Mouse (Mus musculus) forebrain, embryonic 13.5 days (tissue): ENCODE measurements around the gene Oas1f. TPM values are rescaled to one million over a fixed set of nuclear protein-coding genes. Genes with fewer than 3 reads are reported as not detected.
"Not testable (repeated sequence)": the region's sequence is repeated elsewhere in the genome, so short reads cannot be mapped to it uniquely, and the experiment has no call there.

Experiments
- ATAC-seq: fragments of 200-750 bp; cut with Nextera tagmentation; 2 replicates; pipeline ENCODE4 v1.8.0; 2017
- H3K27ac ChIP-seq: fragments of 300-500 bp; sonication (generic); 2 replicates; pipeline ENCODE4 v1.5.1; 2015; ENCODE audit warnings: inconsistent platforms, mild to moderate bottlenecking, moderate library complexity
- H3K27me3 ChIP-seq: fragments of 300-500 bp; sonication (generic); 2 replicates; pipeline ENCODE4 v1.6.1; 2015; ENCODE audit warnings: mild to moderate bottlenecking, inconsistent platforms
- H3K36me3 ChIP-seq: fragments of 300-500 bp; sonication (generic); 2 replicates; pipeline ENCODE4 v1.6.1; 2015; ENCODE audit warnings: mild to moderate bottlenecking, inconsistent platforms; ENCODE audit not compliant: poor library complexity, severe bottlenecking
- H3K4me1 ChIP-seq: fragments of 300-500 bp; sonication (generic); 2 replicates; pipeline ENCODE4 v1.6.1; 2015; ENCODE audit warnings: inconsistent platforms
- H3K4me2 ChIP-seq: fragments of 300-500 bp; sonication (generic); 2 replicates; pipeline ENCODE4 v1.6.1; 2015; ENCODE audit warnings: inconsistent platforms, mild to moderate bottlenecking, moderate library complexity
- H3K4me3 ChIP-seq: fragments of 300-500 bp; sonication (generic); 2 replicates; pipeline ENCODE4 v1.5.1; 2015; ENCODE audit warnings: mild to moderate bottlenecking, inconsistent platforms
- H3K9ac ChIP-seq: fragments of 300-500 bp; sonication (generic); 2 replicates; pipeline ENCODE4 v1.6.1; 2015; ENCODE audit warnings: mild to moderate bottlenecking, inconsistent platforms
- H3K9me3 ChIP-seq: fragments of 300-500 bp; sonication (generic); replicated peaks from 2 replicates; pipeline ENCODE4 v1.6.1; 2016; ENCODE audit warnings: inconsistent platforms
- WGBS: fragments of 180-500 bp; shearing (Covaris S2); methylation state at CpG from one replicate; pipeline ENCODE4 v1.1.7; 2015; 5-methylcytosine and 5-hydroxymethylcytosine counted together
- microRNA-seq: library from miRNA; unstranded; fragments of <30 nt; microRNA quantifications from one replicate; pipeline ENCODE4, GENCODE M21; 2016
- polyA plus RNA-seq: library from polyadenylated mRNA; unstranded; fragments of >200 nt; fragmentation: Nextera tagmentation; extraction: Ambion mirVana; gene quantifications from 2 replicates; pipeline ENCODE4 v1.2.1, GENCODE M21; 2015

Oas1f gene
- polyA plus RNA-seq, 1 experiment from 2014 or later = not detected

DNA sequence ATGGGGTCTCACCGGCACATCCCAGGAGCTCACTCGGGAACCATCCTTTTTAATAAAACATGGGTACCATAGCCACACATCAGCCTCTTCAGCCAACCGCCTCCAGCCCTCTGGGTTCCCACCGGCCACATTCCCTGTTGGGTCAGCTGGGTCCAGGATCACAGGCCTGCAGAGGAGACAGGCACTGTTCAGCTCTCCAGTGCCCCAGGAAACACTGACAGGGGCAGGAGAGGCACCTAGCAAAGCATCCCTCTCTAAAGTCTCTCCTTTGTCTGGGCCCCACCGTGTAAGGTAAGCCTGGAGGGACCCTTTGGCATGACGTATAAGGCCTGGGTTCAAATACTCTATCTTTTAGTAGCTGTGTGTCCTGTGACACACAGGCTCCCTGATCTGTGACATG lies 51.1 kb downstream of the Oas1f start:
- H3K36me3 ChIP-seq = no peaks in the 10 kb centered on the region
- H3K9me3 ChIP-seq = no peaks in the 10 kb centered on the region; the same call in 1 of the 2 replicates
- H3K27ac ChIP-seq = no peak overlapping the region
- H3K9ac ChIP-seq = no peak overlapping the region
- no peak overlapping the region for H3K4me3 ChIP-seq
- no peaks in the 10 kb centered on the region for H3K4me1 ChIP-seq
- H3K27me3 ChIP-seq = no peaks in the 10 kb centered on the region
- 90% methylated on average over 6 of the region's 6 CpGs for WGBS
- ATAC-seq = no peak
- H3K4me2 ChIP-seq = no peak overlapping the region

DNA sequence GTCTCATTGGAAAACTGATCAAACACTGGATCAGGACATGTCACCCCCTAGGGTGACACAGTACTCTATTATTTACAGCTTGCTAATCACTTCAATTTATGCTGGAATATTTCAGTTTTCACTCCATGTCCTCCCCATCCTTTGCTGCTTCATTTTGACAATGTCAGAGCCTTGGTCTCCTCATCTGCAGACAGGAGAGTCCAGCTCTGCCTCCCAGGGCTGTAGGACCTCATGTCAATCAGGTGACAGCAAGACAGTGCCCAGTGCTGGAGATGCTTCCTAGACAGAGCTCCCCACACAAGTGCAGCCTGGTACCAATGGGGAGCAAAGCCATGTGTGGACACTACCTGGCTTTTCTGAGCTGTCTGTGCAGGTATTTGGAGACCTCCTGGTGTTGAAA lies 51.6 kb downstream of the Oas1f start:
- no peaks in the 10 kb centered on the region; the same call in 1 of the 2 replicates for H3K9me3 ChIP-seq
- H3K4me1 ChIP-seq = no peaks in the 10 kb centered on the region
- H3K27me3 ChIP-seq = no peaks in the 10 kb centered on the region
- H3K36me3 ChIP-seq = no peaks in the 10 kb centered on the region
- no peak overlapping the region for H3K27ac ChIP-seq
- no peak overlapping the region for H3K4me3 ChIP-seq
- no peak for ATAC-seq
- H3K9ac ChIP-seq = no peak overlapping the region
- no peak overlapping the region for H3K4me2 ChIP-seq

DNA sequence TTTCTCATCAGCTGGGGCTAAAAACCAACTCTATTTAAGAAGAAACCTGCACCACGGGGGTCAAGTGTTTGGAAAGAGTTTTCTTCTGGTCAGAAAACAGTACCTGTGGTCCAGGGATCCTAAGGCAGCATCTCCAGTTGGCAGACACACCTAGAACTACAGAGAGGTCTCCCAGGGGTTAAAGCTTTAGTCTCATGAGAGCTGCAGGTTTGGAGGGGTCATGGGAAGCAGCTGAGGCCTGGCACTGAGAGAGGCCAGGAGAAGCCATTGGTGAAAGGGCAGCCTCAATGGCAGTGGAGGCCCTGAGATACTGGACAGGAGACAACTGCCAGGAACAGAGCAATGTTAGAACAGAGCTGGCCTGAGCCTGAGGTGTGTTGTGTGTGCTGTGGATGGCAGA lies 53.5 kb downstream of the Oas1f start:
- Histone ChIP-seq H3K27me3 (no peaks in the 10 kb centered on the region), H3K4me1 (no peaks in the 10 kb centered on the region), H3K4me2 (no peak overlapping the region), H3K27ac (no peak overlapping the region), H3K36me3 (no peaks in the 10 kb centered on the region), H3K9ac (no peak overlapping the region), H3K4me3 (no peak overlapping the region), H3K9me3 (no peaks in the 10 kb centered on the region; the same call in 1 of the 2 replicates)
- WGBS = 57% methylated on average over 1 of the region's 1 CpGs
- no peak for ATAC-seq

DNA sequence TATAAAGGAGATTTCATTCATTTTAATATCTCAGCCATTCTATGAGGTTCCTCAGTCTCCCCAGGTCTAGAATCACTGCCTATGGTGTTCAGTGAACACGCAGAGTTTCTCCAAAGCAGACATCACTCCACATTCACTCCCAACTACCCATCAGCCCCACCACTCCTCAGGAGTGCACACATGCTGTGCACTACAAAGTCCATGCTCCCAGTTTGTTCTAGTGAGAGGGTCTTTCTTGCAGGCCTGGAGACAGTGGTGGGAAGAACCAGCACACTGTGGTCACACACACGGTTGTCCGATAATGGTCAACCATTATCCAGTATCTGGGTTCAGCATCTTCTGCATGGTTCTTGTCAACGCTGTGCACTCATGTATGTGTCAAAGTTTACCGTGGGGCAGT lies 54.9 kb downstream of the Oas1f start:
- 94% methylated on average over 5 of the region's 5 CpGs for WGBS
- no peaks in the 10 kb centered on the region for H3K27me3 ChIP-seq
- H3K4me1 ChIP-seq = no peaks in the 10 kb centered on the region
- H3K36me3 ChIP-seq = no peaks in the 10 kb centered on the region
- H3K27ac ChIP-seq = no peak overlapping the region
- ATAC-seq = no peak
- no peaks in the 10 kb centered on the region; the same call in 1 of the 2 replicates for H3K9me3 ChIP-seq
- no peak overlapping the region for H3K9ac ChIP-seq
- no peak overlapping the region for H3K4me2 ChIP-seq
- no peak overlapping the region for H3K4me3 ChIP-seq

DNA sequence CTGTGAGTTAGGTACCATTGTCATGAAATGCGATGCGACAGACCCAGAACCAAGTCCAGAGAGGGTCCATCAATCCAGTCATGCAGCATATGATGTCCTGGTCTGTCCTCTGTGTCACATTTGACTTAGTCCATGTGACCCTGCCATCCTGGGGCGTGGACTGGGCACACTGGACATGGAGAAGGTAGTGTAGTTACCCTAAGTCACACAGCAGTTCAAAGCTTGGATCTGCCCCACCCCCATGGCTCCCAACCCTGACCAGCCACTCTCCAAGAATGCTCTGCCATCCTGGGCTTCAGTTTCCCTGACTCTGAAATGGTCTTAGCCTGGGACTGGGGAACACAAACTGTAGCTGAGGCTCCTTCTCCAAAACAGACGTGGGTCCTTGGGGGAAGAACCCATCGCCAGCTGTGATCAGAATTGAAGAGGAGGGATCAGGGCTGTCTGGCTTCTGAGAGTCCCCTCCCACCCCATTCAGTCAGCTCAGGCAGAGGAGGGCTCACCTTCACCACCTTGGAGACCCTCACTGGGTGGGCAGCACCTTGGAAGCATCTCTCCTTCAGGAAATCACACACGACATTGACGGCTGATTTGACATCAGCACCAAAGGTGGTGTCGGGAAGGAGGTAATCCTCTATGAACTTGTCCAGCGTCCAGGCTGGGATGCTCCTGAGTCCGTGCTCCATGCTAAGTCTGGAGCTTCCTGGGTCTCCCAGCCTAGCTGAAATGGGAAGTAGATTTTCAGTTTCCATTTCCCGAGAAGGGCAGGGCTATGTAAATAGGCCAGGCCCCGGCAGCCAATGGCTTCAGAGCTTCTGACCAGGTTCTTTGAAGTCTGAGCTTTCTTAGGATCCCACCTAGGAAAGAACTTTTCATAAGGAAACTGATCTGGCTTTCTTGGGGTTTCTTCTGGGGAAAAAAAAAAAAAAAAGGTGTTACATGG lies 59.9 kb downstream of the Oas1f start, which contains the start of gene Oas1a:
Oas1a (minus strand) TSS at position 731 of the 943 bp plus-strand sequence.
- ATAC-seq, H3K27ac ChIP-seq: not testable (repeated sequence)
- WGBS = 41% methylated on average over 8 of the region's 12 CpGs

More for the DNA sequence above, 59.9 kb downstream of the Oas1f start, which contains the start of gene Oas1a:
- not testable (repeated sequence) for H3K9ac ChIP-seq, H3K4me3 ChIP-seq, H3K4me2 ChIP-seq, H3K27me3 ChIP-seq, H3K36me3 ChIP-seq, H3K9me3 ChIP-seq, H3K4me1 ChIP-seq

Small RNA genes lying within 50 kb of the gene (microRNA-seq; reads per million reads assigned to microRNA genes)
- gene Gm22907 = not detected

Other genes with a start within 250 kb of the Oas1f start
- 19.0 TPM in 2 replicates for gene Rita1, start 234.8 kb upstream of the Oas1f start, polyA plus RNA-seq
- gene Ddx54, start 234.6 kb upstream of the Oas1f start, polyA plus RNA-seq = 45.3 and 48.0 TPM in 2 replicates
- 0.65 TPM in 1 of 2 replicates, not detected in the other for gene Cfap73, start 213.1 kb upstream of the Oas1f start, polyA plus RNA-seq
- gene Rasal1, start 198.6 kb upstream of the Oas1f start, polyA plus RNA-seq = 0.27 and 0.79 TPM in 2 replicates
- 17.9 and 18.1 TPM in 2 replicates for gene Dtx1, start 135.4 kb upstream of the Oas1f start, polyA plus RNA-seq
- gene Oas2, start 97.5 kb upstream of the Oas1f start, polyA plus RNA-seq = 0.09 TPM in 1 of 2 replicates, not detected in the other
- gene Oas3, start 69.7 kb upstream of the Oas1f start, polyA plus RNA-seq = 0.11 and 0.17 TPM in 2 replicates
- not detected in 2 replicates for gene Oas1e, start 51.8 kb upstream of the Oas1f start, polyA plus RNA-seq
- 0.26 and 0.60 TPM in 2 replicates for gene Oas1c, start 34.9 kb upstream of the Oas1f start, polyA plus RNA-seq
- gene Oas1h, start 14.1 kb downstream of the Oas1f start, polyA plus RNA-seq = not detected in 2 replicates
- 0.12 TPM in 1 of 2 replicates, not detected in the other for gene Oas1g, start 40.2 kb downstream of the Oas1f start, polyA plus RNA-seq
- 0.26 and 0.53 TPM in 2 replicates for gene Oas1a, start 60.2 kb downstream of the Oas1f start, polyA plus RNA-seq
- not detected in 2 replicates for gene Oas1d, start 67.2 kb downstream of the Oas1f start, polyA plus RNA-seq
- gene Rph3a, start 162.7 kb downstream of the Oas1f start, polyA plus RNA-seq = 7.7 and 8.9 TPM in 2 replicates